Mouse (Mus musculus) kidney, postnatal 25 days (tissue): ENCODE data around the gene Cebpa.

Experiments used
- DNase-seq, 2 experiments: peaks; one replicate each; pipeline ENCODE4 v3.0.0; 2021; ENCODE audit warnings: mixed read lengths in 2 of 2

The Cebpa gene

GRCm38 (mm10) chr7:35149616-35150433 is 30.7 kb downstream of the Cebpa start:
- DNase-seq = no peak

- no peak for DNase-seq
Observed at GRCm38 (mm10) chr7:35150860-35151259, 31.8 kb downstream of the Cebpa start.

DNA sequence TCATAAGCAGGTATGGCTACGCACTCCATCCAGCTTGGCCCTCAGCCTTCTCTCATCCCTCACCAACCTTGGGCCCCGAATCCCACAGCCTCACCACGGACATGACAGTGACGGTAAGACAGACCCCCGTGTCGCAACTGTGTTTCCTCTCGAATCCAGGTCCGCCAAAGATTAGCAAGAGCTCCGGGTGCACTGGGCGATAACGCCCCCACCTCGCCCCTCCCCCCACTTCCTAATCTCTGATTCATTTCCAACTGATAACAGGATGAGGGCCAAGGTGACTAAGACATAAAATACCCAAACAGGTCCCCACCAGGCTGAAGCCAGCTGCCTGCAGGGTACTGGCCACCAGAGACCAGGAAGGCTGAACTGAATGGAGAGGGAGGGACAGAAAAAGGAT is 35.4 kb downstream of the Cebpa start:
- no peak for DNase-seq

DNA sequence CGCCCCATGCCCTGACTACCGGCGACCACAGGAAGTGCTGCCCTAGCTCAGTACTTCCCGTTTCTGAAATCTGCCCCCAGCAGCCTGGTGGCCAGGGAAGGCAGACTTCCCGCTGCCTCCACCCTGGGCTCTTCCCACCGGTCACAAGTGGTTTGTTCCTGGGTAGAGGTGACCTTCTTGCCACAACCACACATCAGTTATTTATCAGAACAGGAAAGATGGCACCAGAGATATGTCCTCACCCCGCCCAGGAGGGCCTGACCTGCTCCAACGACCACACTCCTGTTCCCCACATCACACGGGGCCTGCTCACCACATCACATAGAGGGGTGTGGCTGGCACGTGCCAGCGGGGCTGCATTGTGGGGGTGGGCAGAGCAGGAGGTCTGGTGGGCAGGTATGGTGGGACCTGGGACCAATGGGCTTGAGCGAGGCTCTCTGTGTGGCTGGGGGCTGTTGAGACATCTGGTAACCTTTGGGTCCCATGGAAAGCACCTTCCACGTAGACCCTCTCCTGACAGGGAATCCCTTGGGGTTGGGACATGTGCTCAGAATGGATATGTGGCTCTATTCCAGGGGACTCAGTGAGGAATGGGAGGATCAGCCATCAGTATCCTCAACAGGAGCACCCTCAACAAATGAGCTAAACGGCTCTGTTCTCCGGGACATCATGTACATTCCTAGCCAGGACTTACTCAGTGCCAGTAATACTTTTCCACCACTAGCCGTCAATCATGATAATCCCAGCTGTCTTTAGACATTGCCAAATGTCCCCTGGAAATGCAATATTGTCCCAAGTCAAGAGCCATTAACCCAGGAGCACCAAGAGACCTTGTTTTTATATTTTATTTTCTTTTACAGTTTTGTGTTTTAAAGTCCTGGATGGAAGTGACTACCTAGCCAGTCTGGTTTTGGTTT is 37.7 kb downstream of the Cebpa start:
- no peak for DNase-seq

GRCm38 (mm10) chr7:35157512-35157911 is 38.4 kb downstream of the Cebpa start:
- no peak for DNase-seq

- no peak for DNase-seq
Observed at GRCm38 (mm10) chr7:35162443-35162842, 43.4 kb downstream of the Cebpa start.

DNA sequence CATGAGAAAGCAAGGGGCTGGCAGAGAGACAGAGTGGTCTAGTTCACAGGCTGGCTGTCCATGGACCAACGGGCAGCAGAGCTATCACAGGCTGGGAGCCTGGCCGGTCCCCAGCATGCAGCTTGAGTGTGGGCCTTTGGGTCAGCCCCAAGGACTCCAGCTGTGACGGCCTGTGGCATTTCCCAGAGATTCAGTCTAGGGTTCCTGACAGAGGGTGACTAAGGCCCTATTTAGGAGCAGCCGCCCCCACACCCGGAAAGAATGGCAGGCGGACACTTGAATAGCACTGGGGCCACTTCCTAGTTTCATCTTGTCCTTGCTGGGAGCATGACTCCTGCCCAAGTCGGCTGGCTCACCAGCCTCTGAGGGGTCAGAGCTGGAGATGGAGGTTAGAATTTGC is 44.5 kb downstream of the Cebpa start:
- DNase-seq = no peak

DNA sequence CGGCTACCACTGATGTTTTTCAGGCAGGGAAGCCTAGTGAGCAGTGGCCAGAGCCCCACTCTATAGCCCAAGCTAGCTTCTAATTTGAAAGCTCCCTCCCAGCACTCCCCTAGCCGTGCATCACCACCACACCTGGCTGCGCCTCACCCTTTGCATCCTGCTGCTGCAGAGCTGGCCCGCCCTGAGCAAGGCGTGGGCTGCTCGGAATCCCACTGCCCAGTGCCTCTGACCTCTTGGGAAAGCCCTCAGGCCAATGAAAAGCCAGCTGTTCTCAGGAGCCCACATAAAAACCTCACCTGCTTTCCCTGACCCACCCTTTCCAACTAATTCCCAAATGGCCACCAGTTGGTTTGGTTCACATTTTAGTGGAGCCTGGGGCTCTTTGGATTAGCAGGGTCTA is 45.0 kb downstream of the Cebpa start:
- DNase-seq = no peak

DNA sequence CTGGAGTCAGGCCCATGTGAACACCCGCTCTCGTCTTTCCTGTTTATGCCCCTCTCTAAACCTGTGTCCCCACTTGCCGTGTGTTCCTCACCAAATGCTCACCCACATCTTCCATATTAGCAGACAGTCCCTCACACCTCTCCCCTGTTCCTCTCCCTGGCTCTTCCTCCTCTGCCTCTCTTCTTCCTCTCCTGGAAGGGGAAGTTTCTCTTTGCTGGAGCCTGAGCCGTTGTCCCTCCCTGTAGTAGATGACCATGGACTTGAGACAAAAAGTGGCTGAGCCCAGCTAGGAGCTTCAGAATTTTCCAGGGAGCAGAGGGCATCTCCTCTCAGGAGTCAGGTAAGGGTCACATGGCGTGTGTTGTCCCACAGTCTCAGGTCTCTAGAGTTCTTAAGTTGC is 47.9 kb downstream of the Cebpa start:
- DNase-seq = no peak

DNA sequence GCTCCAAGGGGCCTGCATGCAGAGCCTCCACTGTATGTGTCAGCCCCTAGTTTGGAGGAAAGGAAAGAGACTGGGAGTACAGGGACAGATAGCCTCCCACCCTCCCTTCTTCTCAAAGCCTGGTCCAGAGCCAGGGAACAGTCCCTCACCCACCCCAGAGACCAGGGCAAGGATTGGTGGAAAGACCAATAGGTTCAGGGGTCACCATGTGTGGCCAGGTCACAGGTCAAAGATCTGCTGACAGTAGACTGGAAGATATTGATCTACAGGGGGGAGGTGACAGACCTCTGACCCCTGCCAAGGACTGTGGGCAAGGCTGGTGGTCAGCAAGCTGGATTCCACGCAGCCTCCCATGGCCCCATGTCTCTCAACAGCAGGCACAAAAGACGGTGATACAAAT is 48.8 kb downstream of the Cebpa start:
- no peak for DNase-seq

GRCm38 (mm10) chr7:35169341-35169740 is 50.2 kb downstream of the Cebpa start:
- DNase-seq = peak; percentile 89 to 95
